Mouse (Mus musculus) hindbrain, embryonic 11.5 days (tissue): Measurements from ENCODE around the gene Lamb1. TPM values are rescaled to one million over a fixed set of nuclear protein-coding genes. Genes with fewer than 3 reads are reported as not detected.

Experiments
- ATAC-seq: fragments of 200-750 bp; cut with Nextera tagmentation; 2 replicates; pipeline ENCODE4 v1.8.0; 2017; ENCODE audit warnings: mild to moderate bottlenecking, moderate TSS enrichment, moderate library complexity; ENCODE audit not compliant: low FRiP score
- DNase-seq: peaks from one replicate; pipeline ENCODE4 v3.0.0-alpha.2; 2015; ENCODE audit warnings: low spot score
- H3K27ac ChIP-seq: fragments of 300-500 bp; sonication (generic); 2 replicates; pipeline ENCODE4 v1.5.1; 2014; ENCODE audit warnings: mild to moderate bottlenecking, low read depth, low read length
- H3K27me3 ChIP-seq: fragments of 300-500 bp; sonication (generic); 2 replicates; pipeline ENCODE4 v1.6.1; 2014; ENCODE audit warnings: mild to moderate bottlenecking, low read length, moderate library complexity, mixed read lengths; ENCODE audit not compliant: control insufficient read depth, insufficient read depth
- H3K36me3 ChIP-seq: fragments of 300-500 bp; sonication (generic); 2 replicates; pipeline ENCODE4 v1.6.1; 2014; ENCODE audit warnings: mild to moderate bottlenecking, low read length, moderate library complexity, mixed read lengths; ENCODE audit not compliant: control insufficient read depth, insufficient read depth
- H3K4me1 ChIP-seq: fragments of 300-500 bp; sonication (generic); replicated peaks from 2 replicates; pipeline ENCODE4 v1.6.1; 2014; ENCODE audit warnings: low read length, mixed read lengths; ENCODE audit not compliant: control insufficient read depth, insufficient read depth
- H3K4me2 ChIP-seq: fragments of 300-500 bp; sonication (generic); replicated peaks from 2 replicates; pipeline ENCODE4 v1.6.1; 2014; ENCODE audit warnings: mild to moderate bottlenecking, low read depth, low read length
- H3K4me3 ChIP-seq: fragments of 300-500 bp; sonication (generic); 2 replicates; pipeline ENCODE4 v1.5.1; 2014; ENCODE audit warnings: low read depth, low read length
- H3K9ac ChIP-seq: fragments of 300-500 bp; sonication (generic); 2 replicates; pipeline ENCODE4 v1.6.1; 2014; ENCODE audit warnings: low read depth, low read length
- H3K9me3 ChIP-seq: fragments of 300-500 bp; sonication (generic); 2 replicates; pipeline ENCODE4 v1.6.1; 2016; ENCODE audit warnings: low read length; ENCODE audit not compliant: control insufficient read depth
- WGBS: fragments of 180-500 bp; shearing (Covaris S2); extraction: QIAGEN DNeasy Blood & Tissue Kit; methylation state at CpG from one replicate; pipeline ENCODE4 v1.1.7; 2014; 5-methylcytosine and 5-hydroxymethylcytosine counted together
- polyA plus RNA-seq: library from polyadenylated mRNA; unstranded; fragments of >200 nt; fragmentation: Nextera tagmentation; extraction: Ambion mirVana; gene quantifications from 2 replicates; pipeline ENCODE4 v1.2.1, GENCODE M21; 2014

The Lamb1 gene
- polyA plus RNA-seq, 1 experiment from 2014 or later, result 21.2 TPM

- Histone ChIP-seq H3K4me3 (no peak overlapping the region), H3K9ac (no peak overlapping the region), H3K36me3 (no peaks in the 10 kb centered on the region), H3K27me3 (no peaks in the 10 kb centered on the region), H3K4me2 (no peak overlapping the region), H3K9me3 (no peaks in the 10 kb centered on the region), H3K27ac (no peak overlapping the region), H3K4me1 (no peaks in the 10 kb centered on the region)
- 92% methylated on average over 4 of the region's 4 CpGs for WGBS
- DNase-seq (no peak), ATAC-seq (no peak)
Measured at GRCm38 (mm10) chr12:31283131-31283530, 18.1 kb downstream of the Lamb1 start.

- H3K9me3 ChIP-seq, result no peaks in the 10 kb centered on the region
- WGBS, result 81% methylated on average over 4 of the region's 4 CpGs
- H3K27me3 ChIP-seq, result no peaks in the 10 kb centered on the region
- DNase-seq (no peak), ATAC-seq (no peak)
- no peaks in the 10 kb centered on the region for H3K4me1 ChIP-seq
- no peaks in the 10 kb centered on the region for H3K36me3 ChIP-seq
- no peak overlapping the region for H3K9ac ChIP-seq
- no peak overlapping the region for H3K4me2 ChIP-seq
- no peak overlapping the region for H3K27ac ChIP-seq
- H3K4me3 ChIP-seq, result no peak overlapping the region
Measured at GRCm38 (mm10) chr12:31283617-31284136, 18.6 kb downstream of the Lamb1 start.

- Histone ChIP-seq H3K4me2 (no peak overlapping the region), H3K27ac (no peak overlapping the region), H3K4me3 (no peak overlapping the region), H3K36me3 (no peaks in the 10 kb centered on the region), H3K9me3 (no peaks in the 10 kb centered on the region), H3K4me1 (no peaks in the 10 kb centered on the region), H3K9ac (no peak overlapping the region), H3K27me3 (no peaks in the 10 kb centered on the region)
- no peak for DNase-seq
- WGBS, result 84% methylated on average over 10 of the region's 10 CpGs
- no peak for ATAC-seq
Measured at GRCm38 (mm10) chr12:31289046-31289445, 24.0 kb downstream of the Lamb1 start.

GRCm38 (mm10) chr12:31290951-31291350, 25.9 kb downstream of the Lamb1 start:
- no peak for ATAC-seq

GRCm38 (mm10) chr12:31293361-31294142, 28.5 kb downstream of the Lamb1 start:
- H3K4me2 ChIP-seq, result no peak overlapping the region
- no peaks in the 10 kb centered on the region for H3K4me1 ChIP-seq
- DNase-seq (no peak), ATAC-seq (no peak)
- no peak overlapping the region for H3K4me3 ChIP-seq
- 77% methylated on average over 15 of the region's 15 CpGs for WGBS
- H3K27ac ChIP-seq, result no peak overlapping the region
- no peaks in the 10 kb centered on the region for H3K36me3 ChIP-seq
- no peak overlapping the region for H3K9ac ChIP-seq
- no peaks in the 10 kb centered on the region for H3K9me3 ChIP-seq
- no peaks in the 10 kb centered on the region for H3K27me3 ChIP-seq

More at GRCm38 (mm10) chr12:31290951-31291350, 25.9 kb downstream of the Lamb1 start:
- no peaks in the 10 kb centered on the region for H3K36me3 ChIP-seq
- no peaks in the 10 kb centered on the region for H3K4me1 ChIP-seq
- no peaks in the 10 kb centered on the region for H3K27me3 ChIP-seq
- no peak overlapping the region for H3K4me2 ChIP-seq
- WGBS, result 85% methylated on average over 3 of the region's 3 CpGs
- no peak overlapping the region for H3K27ac ChIP-seq
- no peak overlapping the region for H3K9ac ChIP-seq
- no peak for DNase-seq
- H3K4me3 ChIP-seq, result no peak overlapping the region
- H3K9me3 ChIP-seq, result no peaks in the 10 kb centered on the region

GRCm38 (mm10) chr12:31294526-31294925, 29.5 kb downstream of the Lamb1 start:
- DNase-seq (no peak), ATAC-seq (no peak)
- WGBS, result 63% methylated on average over 10 of the region's 10 CpGs

GRCm38 (mm10) chr12:31294996-31295395, 30.0 kb downstream of the Lamb1 start:
- DNase-seq (no peak), ATAC-seq (no peak)

More at GRCm38 (mm10) chr12:31294526-31294925, 29.5 kb downstream of the Lamb1 start:
- H3K27me3 ChIP-seq, result no peaks in the 10 kb centered on the region
- no peak overlapping the region for H3K9ac ChIP-seq
- H3K4me3 ChIP-seq, result no peak overlapping the region
- H3K27ac ChIP-seq, result no peak overlapping the region
- H3K9me3 ChIP-seq, result no peaks in the 10 kb centered on the region
- no peak overlapping the region for H3K4me2 ChIP-seq
- no peaks in the 10 kb centered on the region for H3K4me1 ChIP-seq
- no peaks in the 10 kb centered on the region for H3K36me3 ChIP-seq

GRCm38 (mm10) chr12:31295505-31295904, 30.5 kb downstream of the Lamb1 start:
- H3K4me3 ChIP-seq, result no peak overlapping the region
- WGBS, result 59% methylated on average over 3 of the region's 3 CpGs
- no peak for DNase-seq
- H3K27ac ChIP-seq, result no peak overlapping the region
- no peak for ATAC-seq
- no peak overlapping the region for H3K9ac ChIP-seq
- H3K27me3 ChIP-seq, result no peaks in the 10 kb centered on the region
- H3K36me3 ChIP-seq, result no peaks in the 10 kb centered on the region
- no peaks in the 10 kb centered on the region for H3K9me3 ChIP-seq
- H3K4me2 ChIP-seq, result no peak overlapping the region
- H3K4me1 ChIP-seq, result no peaks in the 10 kb centered on the region

More at GRCm38 (mm10) chr12:31294996-31295395, 30.0 kb downstream of the Lamb1 start:
- Histone ChIP-seq H3K4me3 (no peak overlapping the region), H3K27me3 (no peaks in the 10 kb centered on the region), H3K4me1 (no peaks in the 10 kb centered on the region), H3K36me3 (no peaks in the 10 kb centered on the region), H3K9me3 (no peaks in the 10 kb centered on the region), H3K4me2 (no peak overlapping the region), H3K9ac (no peak overlapping the region), H3K27ac (no peak overlapping the region)
- 77% methylated on average over 11 of the region's 11 CpGs for WGBS

GRCm38 (mm10) chr12:31296097-31296496, 31.1 kb downstream of the Lamb1 start:
- H3K9me3 ChIP-seq, result no peaks in the 10 kb centered on the region
- no peak overlapping the region for H3K27ac ChIP-seq
- no peak overlapping the region for H3K4me3 ChIP-seq
- DNase-seq (no peak), ATAC-seq (no peak)
- H3K4me2 ChIP-seq, result no peak overlapping the region
- WGBS, result 75% methylated on average over 4 of the region's 4 CpGs
- no peaks in the 10 kb centered on the region for H3K27me3 ChIP-seq
- H3K9ac ChIP-seq, result no peak overlapping the region
- no peaks in the 10 kb centered on the region for H3K4me1 ChIP-seq
- no peaks in the 10 kb centered on the region for H3K36me3 ChIP-seq
